Mouse (Mus musculus) 3T3-L1 (cell line): ENCODE results near the gene Gm973.

Source experiments
- DNase-seq: peaks from one replicate; pipeline ENCODE4 v3.0.0-alpha.2; 2015; ENCODE audit warnings: low read depth, low spot score

The Gm973 gene

DNA sequence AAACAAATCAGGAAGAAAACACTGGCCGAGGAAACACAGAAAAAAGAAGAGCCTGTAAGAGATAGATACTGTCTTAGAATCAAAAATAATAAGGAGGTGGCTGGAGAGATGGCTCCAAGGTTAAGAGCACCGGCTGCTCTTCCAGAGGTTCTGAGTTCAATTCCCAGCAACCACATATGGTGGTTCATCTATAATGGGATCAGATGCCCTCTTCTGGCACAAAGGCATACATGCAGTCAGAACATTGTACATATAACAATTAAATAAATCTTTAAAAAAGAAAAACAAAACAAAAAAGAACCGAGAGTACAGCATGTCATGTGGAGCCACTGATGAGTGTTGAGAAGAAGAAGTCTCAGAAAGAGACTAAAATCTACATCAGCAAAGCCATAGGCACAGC, 64.8 kb downstream of the Gm973 start:
- DNase-seq, result peak; percentile 41

DNA sequence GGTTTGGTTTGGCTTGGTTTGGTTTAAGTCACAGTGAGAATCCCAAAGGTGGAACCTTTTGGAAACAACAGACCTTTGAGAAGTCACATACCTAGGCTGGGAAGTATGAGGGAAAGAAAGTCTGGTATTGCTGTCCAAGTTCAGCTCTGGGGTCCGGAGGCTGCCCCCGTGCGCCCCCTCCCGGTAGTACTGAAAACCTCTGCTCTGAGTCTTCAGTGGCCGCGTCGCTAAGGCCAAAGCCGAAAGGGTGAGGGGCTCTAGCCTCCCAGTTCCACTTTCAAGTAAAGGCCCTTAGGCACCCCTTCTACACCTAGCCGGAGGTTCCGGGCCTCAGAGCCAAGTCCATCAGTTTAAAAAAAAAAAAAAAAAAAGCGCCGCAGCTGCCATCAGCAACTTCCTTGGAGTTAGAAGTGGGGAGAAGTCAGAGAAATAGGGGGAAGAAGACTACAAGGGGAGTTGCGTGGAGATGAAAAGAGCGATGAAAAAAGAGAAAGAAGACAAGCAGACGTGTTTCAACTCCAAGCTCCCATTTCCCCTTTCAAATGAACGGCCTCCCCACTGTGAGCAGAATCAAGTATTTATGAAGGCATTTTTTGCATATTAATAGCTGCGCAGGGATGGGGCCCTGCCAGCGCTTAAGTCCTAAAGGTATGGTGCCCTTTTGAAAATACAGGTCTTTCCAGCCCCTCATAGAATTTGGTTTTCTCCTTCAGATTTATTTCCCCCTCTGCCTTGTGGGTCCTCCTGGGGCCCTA, 68.8 kb downstream of the Gm973 start:
- DNase-seq, result peak; percentile 62

DNA sequence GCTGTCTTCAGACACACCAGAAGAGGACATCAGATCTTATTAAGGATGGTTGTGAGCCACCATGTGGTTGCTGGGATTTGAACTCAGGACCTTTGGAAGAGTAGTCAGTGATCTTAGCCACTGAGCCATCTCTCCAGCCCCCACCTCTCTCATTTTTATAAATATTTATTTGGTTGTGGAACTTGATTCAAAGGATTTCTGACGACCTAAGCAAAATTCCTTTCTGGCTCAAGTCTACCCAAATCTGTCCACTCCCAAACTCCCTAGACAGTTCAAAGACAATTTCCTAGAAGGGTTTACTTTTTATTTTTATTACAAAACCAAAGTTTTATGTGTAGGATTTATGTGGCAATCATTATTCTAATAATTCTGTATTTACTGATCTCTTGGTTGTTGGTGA, 73.2 kb downstream of the Gm973 start:
- no peak for DNase-seq

- no peak for DNase-seq
Observed at GRCm38 (mm10) chr1:59592359-59592758, 76.3 kb downstream of the Gm973 start.

DNA sequence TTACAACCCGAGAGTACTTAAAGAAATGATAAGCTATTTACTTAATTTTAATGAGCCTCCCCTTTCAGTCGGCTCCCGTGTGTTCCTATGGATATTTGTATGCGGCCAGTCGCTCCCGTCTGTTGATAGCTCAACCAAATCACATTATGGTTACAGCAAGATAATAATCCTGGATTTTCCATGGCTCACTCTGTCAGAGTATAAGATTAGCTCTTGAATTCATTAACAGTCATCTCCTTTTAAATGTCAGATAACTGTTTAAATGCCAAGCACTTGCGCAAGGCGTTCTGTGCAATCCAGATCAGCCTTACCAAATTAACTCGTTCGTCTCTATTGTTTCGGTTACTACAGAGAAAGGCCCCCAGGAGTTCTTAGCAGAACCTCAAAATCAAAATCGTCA, 76.8 kb downstream of the Gm973 start:
- DNase-seq, result no peak

DNA sequence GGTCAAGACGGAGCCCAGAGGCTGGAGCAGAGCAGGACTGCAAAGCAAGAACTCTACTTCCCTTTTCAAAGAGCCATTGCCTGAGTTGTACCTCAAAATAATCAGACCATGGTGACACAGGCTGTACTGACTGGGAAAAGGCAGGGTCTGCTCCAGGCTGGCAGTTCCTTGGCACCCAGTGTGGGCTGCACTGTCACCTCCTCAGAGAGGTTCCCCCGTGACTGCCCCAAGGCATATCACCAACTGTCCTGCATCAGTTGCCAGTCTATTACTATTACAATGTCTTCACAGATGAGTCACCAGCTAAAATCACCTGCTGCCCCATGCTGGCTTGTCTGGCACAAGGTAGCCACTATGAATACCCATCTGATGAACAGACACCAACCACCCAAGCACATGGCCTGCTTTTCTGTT, 77.6 kb downstream of the Gm973 start:
- DNase-seq, result no peak

- no peak for DNase-seq
Observed at GRCm38 (mm10) chr1:59594586-59595266, 78.7 kb downstream of the Gm973 start.

- no peak for DNase-seq
Observed at GRCm38 (mm10) chr1:59595609-59596008, 79.5 kb downstream of the Gm973 start.

GRCm38 (mm10) chr1:59602531-59603416, 86.7 kb downstream of the Gm973 start:
- DNase-seq, result no peak

DNA sequence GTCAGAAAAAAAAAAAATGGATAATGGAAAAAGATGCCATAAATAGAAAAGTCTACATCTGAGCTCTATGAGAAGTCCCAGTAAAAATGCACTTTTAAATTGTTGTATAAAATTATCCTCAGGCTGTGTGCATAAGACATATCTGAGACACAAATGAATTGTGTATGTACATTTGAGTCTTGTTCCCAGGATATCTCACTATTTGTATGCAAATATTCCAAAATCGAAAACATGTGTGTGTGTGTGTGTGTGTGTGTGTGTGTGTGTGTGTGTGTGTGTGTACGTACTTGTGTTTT, 87.3 kb downstream of the Gm973 start:
- DNase-seq, result no peak

- no peak for DNase-seq
Observed at GRCm38 (mm10) chr1:59603893-59604292, 87.8 kb downstream of the Gm973 start.

DNA sequence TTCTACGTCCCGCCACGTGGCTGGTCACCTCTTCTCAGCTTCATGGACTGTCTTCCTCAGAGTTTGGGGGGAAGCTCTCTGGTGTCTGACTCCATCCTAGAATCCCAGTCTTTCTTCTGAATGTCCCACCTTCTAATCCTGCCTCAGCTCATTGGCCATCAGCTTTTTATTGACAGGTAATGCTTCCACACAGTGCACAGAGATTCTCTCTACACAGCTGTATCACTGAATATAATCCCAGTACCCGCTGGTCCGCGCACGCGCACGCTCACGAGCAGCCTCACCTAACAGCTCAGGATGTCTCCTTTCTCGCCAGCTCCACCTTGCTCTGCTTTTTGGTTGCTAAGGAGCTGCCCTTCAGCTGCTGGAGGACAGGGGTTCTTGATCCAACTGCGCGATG, 90.4 kb downstream of the Gm973 start:
- no peak for DNase-seq

GRCm38 (mm10) chr1:59607071-59607470, 91.0 kb downstream of the Gm973 start:
- no peak for DNase-seq

DNA sequence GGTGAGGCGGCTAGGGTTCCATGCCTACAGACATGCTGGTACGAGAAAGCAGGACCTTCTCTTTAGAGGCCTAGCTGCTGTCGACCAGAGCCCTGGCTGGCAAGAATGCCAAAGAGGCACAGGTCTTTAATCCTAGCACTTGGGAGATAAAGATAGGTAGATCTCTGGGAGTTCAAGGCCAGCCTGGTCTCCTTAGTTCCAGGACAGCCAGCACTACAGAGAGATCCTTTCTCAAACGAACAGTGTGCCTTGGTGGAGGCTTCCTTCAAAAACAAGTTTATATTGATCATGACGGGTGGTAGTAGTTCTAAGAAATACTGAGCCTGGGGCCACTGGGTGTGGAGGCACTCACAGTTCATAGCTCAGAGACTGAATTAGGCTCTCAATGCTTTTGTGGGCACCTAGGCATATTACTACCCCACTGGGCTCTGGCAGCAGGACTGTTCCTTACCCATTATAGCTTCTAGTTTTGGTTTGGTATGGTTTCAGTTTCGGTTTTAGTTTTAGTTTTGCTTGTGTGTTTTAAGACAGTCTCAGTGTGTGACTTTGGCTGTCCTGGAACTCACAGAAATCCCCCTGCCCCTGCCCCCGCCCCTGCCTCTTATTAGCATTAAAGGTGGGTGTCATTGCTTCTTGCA, 92.2 kb downstream of the Gm973 start:
- peak; percentile 24 for DNase-seq

GRCm38 (mm10) chr1:59608920-59609319, 92.9 kb downstream of the Gm973 start:
- DNase-seq, result peak; percentile 35

- peak; percentile 27 for DNase-seq
Observed at GRCm38 (mm10) chr1:59609458-59609857, 93.4 kb downstream of the Gm973 start.

DNA sequence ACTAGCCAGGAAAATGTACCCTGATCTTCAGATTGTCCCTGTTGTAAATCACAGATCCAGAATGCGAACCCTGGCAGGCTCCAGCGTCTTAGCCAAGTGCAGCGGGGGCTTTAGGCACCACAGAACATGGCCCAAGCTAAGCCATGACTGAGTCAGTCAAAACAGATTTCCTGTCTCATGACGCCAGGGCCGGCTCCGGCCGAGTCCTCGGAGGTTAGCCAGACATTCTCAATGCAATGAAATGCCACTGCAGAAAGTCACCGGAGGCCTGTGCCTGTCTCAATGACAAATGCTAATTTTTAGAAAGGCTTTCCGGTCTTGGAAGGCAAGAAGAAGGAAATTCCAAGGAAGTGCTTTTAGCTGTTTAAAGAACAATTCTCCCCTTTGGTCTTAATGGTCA, 93.8 kb downstream of the Gm973 start:
- DNase-seq, result peak; percentile 24

DNA sequence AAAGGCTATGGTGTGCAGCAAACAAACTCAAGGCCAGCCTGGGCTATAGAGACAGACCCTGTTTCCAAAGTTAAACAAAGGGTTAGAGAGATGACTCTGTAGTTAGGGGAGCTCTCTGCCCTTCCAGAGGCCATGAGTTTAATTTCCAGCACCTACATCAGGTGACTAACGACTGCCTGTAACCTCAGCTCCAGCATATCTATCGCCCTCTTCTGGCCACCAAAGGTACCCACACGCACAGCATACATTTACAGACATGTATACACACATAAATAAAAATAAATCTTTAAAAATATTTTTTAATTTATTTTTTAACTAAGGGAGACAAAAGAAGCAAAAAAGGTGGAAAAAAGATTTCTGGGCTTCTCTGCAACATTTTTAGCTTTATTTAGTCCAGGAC, 94.9 kb downstream of the Gm973 start:
- DNase-seq, result no peak

DNA sequence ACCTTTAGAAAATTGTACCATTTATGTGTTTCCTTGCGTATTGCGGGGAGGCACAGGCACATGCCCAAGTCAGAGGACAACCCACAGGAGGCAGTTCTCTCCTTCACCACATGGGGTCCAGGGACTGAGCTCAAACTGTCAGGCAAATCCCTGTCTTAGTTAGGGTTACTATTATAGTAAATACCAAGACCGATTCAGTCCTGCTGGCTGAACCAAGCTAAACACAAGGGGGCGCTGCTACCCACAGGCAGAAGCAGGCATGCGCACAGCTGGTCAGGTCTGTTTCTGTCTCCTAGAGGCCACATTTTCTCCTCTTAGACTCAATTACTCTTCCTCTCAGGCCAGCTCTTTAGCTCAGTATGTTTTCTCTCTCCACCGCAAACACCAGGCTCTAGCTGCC, 97.7 kb downstream of the Gm973 start:
- peak; percentile 38 for DNase-seq

DNA sequence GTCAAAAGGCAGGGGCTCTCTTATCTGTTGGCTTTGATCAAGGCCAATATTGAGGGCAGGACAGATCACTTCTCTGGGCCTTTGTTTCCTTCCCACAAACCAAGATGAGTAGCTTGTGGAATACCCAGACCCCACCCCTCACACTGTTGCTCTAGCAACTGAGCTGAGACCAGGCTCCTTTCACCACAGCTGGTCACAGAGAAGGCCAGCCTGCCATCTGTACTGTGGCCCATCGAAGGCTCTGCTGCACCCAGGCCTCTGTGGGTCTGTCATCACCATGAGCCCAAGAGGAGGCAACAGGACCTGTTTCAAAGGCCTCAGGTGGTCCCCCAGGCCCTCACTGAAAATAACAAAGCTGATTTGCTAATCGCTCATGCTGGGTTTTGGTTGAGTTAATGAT, 99.0 kb downstream of the Gm973 start:
- no peak for DNase-seq

GRCm38 (mm10) chr1:59619201-59619600, 103.1 kb downstream of the Gm973 start:
- no peak for DNase-seq
